Mouse (Mus musculus): ENCODE results near the gene Epn3. TPM values are rescaled to one million over a fixed set of nuclear protein-coding genes. Genes with fewer than 3 reads are reported as not detected.

The Epn3 gene
- polyA plus RNA-seq, 1 experiment from 2014 or later: 4.7 TPM

- no peak for DNase-seq (ENCODE audit: low spot score)
- Histone ChIP-seq H3K4me1 (peaks cover 43% of the 10 kb centered on the region), H3K4me3 (no peak overlapping the region), H3K27ac (replicated peaks) (no peak overlapping the region), H3K27me3 (replicated peaks; ENCODE audit: low read depth, poor library complexity, severe bottlenecking) (no peaks in the 10 kb centered on the region; the same call in 1 of the 2 replicates), H3K36me3 (replicated peaks) (peaks cover 64% of the 10 kb centered on the region), H3K9me3 (no peaks in the 10 kb centered on the region)
- 94% methylated on average over 11 of the region's 11 CpGs for WGBS
These were observed 37.9 kb downstream of the Epn3 start for GRCm38 (mm10) chr11:94461856-94462255.

DNA sequence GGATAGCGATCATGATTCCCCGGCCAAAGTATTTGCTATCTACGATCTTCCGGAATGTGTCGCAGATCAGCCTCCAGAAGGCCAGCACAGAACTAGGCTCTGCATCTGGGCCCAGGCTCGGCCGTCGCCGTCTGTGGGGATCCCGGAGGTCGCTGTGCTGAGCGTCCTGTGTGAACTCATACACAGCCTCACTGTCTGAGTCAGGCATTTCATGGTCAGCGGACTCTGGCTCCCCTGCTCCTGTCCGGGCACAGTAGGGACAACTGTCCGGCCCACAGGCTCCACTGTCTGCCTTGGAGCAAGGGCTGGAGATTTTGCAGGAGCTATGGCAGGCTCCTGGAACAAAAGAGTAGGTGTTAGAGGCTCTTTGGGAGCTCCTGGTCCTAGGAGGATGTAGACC, 42.8 kb downstream of the Epn3 start:
- 79% methylated on average over 15 of the region's 15 CpGs for WGBS
- peaks cover 18% of the 10 kb centered on the region for H3K27me3 ChIP-seq (replicated peaks; ENCODE audit: low read depth, poor library complexity, severe bottlenecking)
- H3K36me3 ChIP-seq (replicated peaks): peaks cover 87% of the 10 kb centered on the region
- H3K4me1 ChIP-seq: peaks cover 30% of the 10 kb centered on the region
- no peak overlapping the region for H3K4me3 ChIP-seq
- DNase-seq (ENCODE audit: low spot score): no peak
- no peaks in the 10 kb centered on the region for H3K9me3 ChIP-seq
- H3K27ac ChIP-seq (replicated peaks): no peak overlapping the region

GRCm38 (mm10) chr11:94456347-94456746, 43.4 kb downstream of the Epn3 start:
- Histone ChIP-seq H3K27ac (replicated peaks) (no peak overlapping the region; the same call in 1 of the 2 replicates), H3K9me3 (no peaks in the 10 kb centered on the region), H3K27me3 (replicated peaks; ENCODE audit: low read depth, poor library complexity, severe bottlenecking) (peaks cover 18% of the 10 kb centered on the region), H3K4me1 (peaks cover 32% of the 10 kb centered on the region), H3K4me3 (no peak overlapping the region), H3K36me3 (replicated peaks) (peaks cover 85% of the 10 kb centered on the region)
- no peak for DNase-seq (ENCODE audit: low spot score)
- WGBS: 77% methylated on average over 3 of the region's 3 CpGs

- no peaks in the 10 kb centered on the region for H3K9me3 ChIP-seq
- no peak for DNase-seq (ENCODE audit: low spot score)
- peaks cover 37% of the 10 kb centered on the region for H3K4me1 ChIP-seq
- no peak overlapping the region for H3K4me3 ChIP-seq
- 0 out of 2 replicates have a peak overlapping the region, but pooled peaks have one; percentile 24 for H3K27ac ChIP-seq (replicated peaks)
- peaks cover 18% of the 10 kb centered on the region for H3K27me3 ChIP-seq (replicated peaks; ENCODE audit: low read depth, poor library complexity, severe bottlenecking)
- 85% methylated on average over 10 of the region's 10 CpGs for WGBS
- peaks cover 85% of the 10 kb centered on the region for H3K36me3 ChIP-seq (replicated peaks)
These were observed 44.5 kb downstream of the Epn3 start for GRCm38 (mm10) chr11:94455161-94455820.

GRCm38 (mm10) chr11:94454756-94455155, 45.0 kb downstream of the Epn3 start:
- Histone ChIP-seq H3K9me3 (no peaks in the 10 kb centered on the region), H3K36me3 (replicated peaks) (peaks cover 87% of the 10 kb centered on the region), H3K27me3 (replicated peaks; ENCODE audit: low read depth, poor library complexity, severe bottlenecking) (peaks cover 20% of the 10 kb centered on the region), H3K4me1 (peaks cover 35% of the 10 kb centered on the region), H3K4me3 (no peak overlapping the region), H3K27ac (replicated peaks) (peak overlapping the region; percentile 51; the same call in 1 of the 2 replicates)
- 77% methylated on average over 5 of the region's 5 CpGs for WGBS
- DNase-seq (ENCODE audit: low spot score): no peak

GRCm38 (mm10) chr11:94451091-94451773, 48.5 kb downstream of the Epn3 start:
- Histone ChIP-seq H3K27me3 (replicated peaks; ENCODE audit: low read depth, poor library complexity, severe bottlenecking) (peaks cover 28% of the 10 kb centered on the region), H3K4me1 (peaks cover 44% of the 10 kb centered on the region), H3K36me3 (replicated peaks) (peaks cover 63% of the 10 kb centered on the region), H3K4me3 (no peak overlapping the region), H3K27ac (replicated peaks) (0 out of 2 replicates have a peak overlapping the region, but pooled peaks have one; percentile 2), H3K9me3 (no peaks in the 10 kb centered on the region)
- 63% methylated on average over 12 of the region's 12 CpGs for WGBS
- DNase-seq (ENCODE audit: low spot score): no peak

DNA sequence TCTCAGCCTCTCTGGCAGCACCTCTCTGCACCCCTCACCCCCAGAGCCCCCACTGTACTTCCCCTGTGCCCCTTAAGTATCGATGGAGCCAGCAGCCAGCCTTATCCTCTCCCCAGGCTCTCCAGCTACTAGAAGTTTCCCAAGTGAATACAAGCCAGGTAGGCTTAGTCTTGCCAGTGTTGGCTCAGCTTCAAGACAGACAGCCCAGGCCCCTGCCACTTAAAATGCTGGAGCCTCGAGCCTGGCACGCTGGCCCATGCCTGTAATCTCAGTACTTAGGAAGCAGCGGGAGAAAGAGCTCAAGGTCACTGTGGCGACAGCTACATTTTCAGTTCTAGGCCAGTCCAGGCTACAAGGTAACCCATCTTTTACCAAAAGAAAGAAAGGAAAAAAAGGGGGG, 49.9 kb downstream of the Epn3 start:
- Histone ChIP-seq H3K9me3 (no peaks in the 10 kb centered on the region), H3K27me3 (replicated peaks; ENCODE audit: low read depth, poor library complexity, severe bottlenecking) (peaks cover 23% of the 10 kb centered on the region), H3K36me3 (replicated peaks) (peaks cover 49% of the 10 kb centered on the region), H3K27ac (replicated peaks) (no peak overlapping the region), H3K4me1 (peaks cover 45% of the 10 kb centered on the region), H3K4me3 (no peak overlapping the region)
- 71% methylated on average over 5 of the region's 5 CpGs for WGBS
- no peak for DNase-seq (ENCODE audit: low spot score)

- Histone ChIP-seq H3K27me3 (replicated peaks; ENCODE audit: low read depth, poor library complexity, severe bottlenecking) (peaks cover 20% of the 10 kb centered on the region), H3K9me3 (no peaks in the 10 kb centered on the region), H3K27ac (replicated peaks) (no peak overlapping the region), H3K4me1 (peaks cover 46% of the 10 kb centered on the region), H3K36me3 (replicated peaks) (peaks cover 44% of the 10 kb centered on the region), H3K4me3 (no peak overlapping the region)
- WGBS: 50% methylated on average over 8 of the region's 8 CpGs
- DNase-seq (ENCODE audit: low spot score): no peak
These were observed 50.5 kb downstream of the Epn3 start for GRCm38 (mm10) chr11:94449239-94449638.

DNA sequence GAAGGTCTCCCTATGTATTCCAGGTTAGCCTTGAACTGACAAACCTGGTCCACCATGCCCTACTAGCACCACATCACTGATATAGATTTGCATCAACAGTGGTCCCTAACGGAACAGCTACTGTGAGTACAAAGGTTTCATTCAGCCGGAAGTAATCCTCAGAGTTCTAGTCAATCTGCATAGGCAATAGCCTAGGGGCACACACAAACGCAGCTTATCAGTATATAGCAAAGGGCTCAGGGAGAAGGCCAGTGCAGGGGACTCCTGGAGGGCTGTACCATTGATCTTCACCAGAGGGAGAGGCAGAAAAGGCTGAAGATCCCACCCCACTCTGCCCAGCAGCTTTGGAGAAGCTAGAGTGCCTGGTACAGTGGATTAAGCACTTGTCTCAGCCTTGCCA, 52.8 kb downstream of the Epn3 start:
- peaks cover 60% of the 10 kb centered on the region for H3K4me1 ChIP-seq
- peaks cover 35% of the 10 kb centered on the region for H3K27me3 ChIP-seq (replicated peaks; ENCODE audit: low read depth, poor library complexity, severe bottlenecking)
- 17% methylated on average over 3 of the region's 3 CpGs for WGBS
- no peak overlapping the region for H3K4me3 ChIP-seq
- no peaks in the 10 kb centered on the region for H3K9me3 ChIP-seq
- H3K36me3 ChIP-seq (replicated peaks): peaks cover 52% of the 10 kb centered on the region
- H3K27ac ChIP-seq (replicated peaks): no peak overlapping the region
- no peak for DNase-seq (ENCODE audit: low spot score)

DNA sequence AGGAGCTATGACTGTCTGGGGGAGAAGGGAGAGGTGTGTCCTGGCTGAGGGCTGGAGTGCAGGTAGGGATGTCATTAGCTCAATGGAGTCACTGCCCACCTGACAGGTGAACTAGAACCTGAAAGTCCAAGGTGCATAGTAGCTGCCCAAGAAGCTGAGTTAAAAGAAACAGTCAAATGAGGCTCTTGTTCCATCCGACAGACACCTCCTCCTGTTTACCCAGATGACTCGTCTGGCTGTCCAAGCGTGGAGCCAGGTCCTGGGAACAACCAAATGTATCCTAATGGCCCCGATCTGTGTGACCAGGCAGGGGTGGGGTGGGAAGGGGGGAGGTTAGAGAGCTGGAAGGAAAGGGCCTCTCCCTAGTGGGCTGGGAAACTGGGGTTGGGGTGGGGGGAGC, 54.5 kb downstream of the Epn3 start:
- H3K4me3 ChIP-seq: no peak overlapping the region
- H3K36me3 ChIP-seq (replicated peaks): peaks cover 56% of the 10 kb centered on the region
- no peaks in the 10 kb centered on the region for H3K9me3 ChIP-seq
- no peak overlapping the region for H3K27ac ChIP-seq (replicated peaks)
- DNase-seq (ENCODE audit: low spot score): no peak
- 50% methylated on average over 4 of the region's 4 CpGs for WGBS
- H3K27me3 ChIP-seq (replicated peaks; ENCODE audit: low read depth, poor library complexity, severe bottlenecking): peaks cover 35% of the 10 kb centered on the region
- peaks cover 64% of the 10 kb centered on the region for H3K4me1 ChIP-seq

DNA sequence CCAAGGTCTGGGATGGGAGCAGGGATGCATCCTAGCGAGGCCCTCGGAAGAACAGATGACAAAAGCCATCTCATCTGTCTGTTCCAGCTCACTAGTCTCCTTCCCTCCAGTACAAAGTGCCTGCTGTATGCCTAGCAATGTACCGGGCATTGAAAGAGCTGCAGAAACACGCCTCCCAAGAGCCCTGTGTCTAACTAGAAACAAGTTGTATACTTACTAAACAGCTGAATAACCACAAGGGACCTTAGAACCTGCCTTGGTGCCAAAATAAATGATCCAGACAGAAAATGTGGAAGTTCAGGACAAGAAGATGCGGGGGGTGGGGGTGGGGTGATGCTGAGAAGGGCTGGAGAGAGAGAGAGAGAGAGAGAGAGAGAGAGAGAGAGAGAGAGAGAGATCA, 54.9 kb downstream of the Epn3 start:
- H3K4me1 ChIP-seq: peaks cover 67% of the 10 kb centered on the region
- DNase-seq (ENCODE audit: low spot score): no peak
- H3K27ac ChIP-seq (replicated peaks): no peak overlapping the region
- H3K9me3 ChIP-seq: no peaks in the 10 kb centered on the region
- peaks cover 34% of the 10 kb centered on the region for H3K27me3 ChIP-seq (replicated peaks; ENCODE audit: low read depth, poor library complexity, severe bottlenecking)
- 57% methylated on average over 5 of the region's 5 CpGs for WGBS
- H3K36me3 ChIP-seq (replicated peaks): peaks cover 56% of the 10 kb centered on the region
- no peak overlapping the region for H3K4me3 ChIP-seq

- Histone ChIP-seq H3K36me3 (replicated peaks) (peaks cover 68% of the 10 kb centered on the region), H3K27ac (replicated peaks) (peak overlapping the region; percentile 30; the same call in 1 of the 2 replicates), H3K4me1 (peaks cover 68% of the 10 kb centered on the region), H3K9me3 (no peaks in the 10 kb centered on the region), H3K4me3 (no peak overlapping the region), H3K27me3 (replicated peaks; ENCODE audit: low read depth, poor library complexity, severe bottlenecking) (0 out of 2 replicates have a peak, but pooled peaks cover 22% of the 10 kb centered on the region)
- 77% methylated on average over 9 of the region's 9 CpGs for WGBS
- DNase-seq (ENCODE audit: low spot score): no peak
These were observed 58.0 kb downstream of the Epn3 start for GRCm38 (mm10) chr11:94441752-94442151.

GRCm38 (mm10) chr11:94441122-94441521, 58.7 kb downstream of the Epn3 start:
- no peaks in the 10 kb centered on the region for H3K9me3 ChIP-seq
- DNase-seq (ENCODE audit: low spot score): no peak
- peaks cover 74% of the 10 kb centered on the region for H3K36me3 ChIP-seq (replicated peaks)
- WGBS: 53% methylated on average over 7 of the region's 7 CpGs
- H3K27ac ChIP-seq (replicated peaks): peak overlapping the region; percentile 30; the same call in 1 of the 2 replicates
- H3K27me3 ChIP-seq (replicated peaks; ENCODE audit: low read depth, poor library complexity, severe bottlenecking): 0 out of 2 replicates have a peak, but pooled peaks cover 22% of the 10 kb centered on the region
- H3K4me3 ChIP-seq: no peak overlapping the region
- H3K4me1 ChIP-seq: peaks cover 68% of the 10 kb centered on the region
